Mouse (Mus musculus): ENCODE data around the gene Cnppd1. TPM values are rescaled to one million over a fixed set of nuclear protein-coding genes. Genes with fewer than 3 reads are reported as not detected.

Gene Cnppd1
- total and polyA plus RNA-seq, 3 experiments, result 12.3 to 47.2 (median 16.2) TPM

DNA sequence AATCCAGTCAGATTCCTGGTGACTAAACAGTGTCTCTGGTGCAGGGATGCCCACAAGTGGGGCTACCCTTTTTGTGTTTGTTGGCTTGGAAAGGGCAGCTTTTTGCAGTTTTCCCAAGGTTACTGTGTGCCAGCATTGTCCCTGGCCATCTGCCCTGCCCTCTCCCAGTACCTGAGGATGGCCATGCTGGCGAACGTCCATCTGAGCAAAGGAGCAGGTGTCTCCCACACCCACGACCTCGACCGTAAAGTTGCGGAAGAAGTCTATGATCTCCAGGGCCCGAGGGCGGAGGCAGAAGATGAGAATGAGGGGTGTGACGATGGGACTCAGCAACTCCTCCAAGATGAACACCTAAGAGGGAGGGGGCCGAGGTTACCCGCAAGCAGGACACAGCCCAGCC lies 43.0 kb upstream of the Cnppd1 start:
- peaks cover 2 to 25% of the 10 kb centered on the region in 2 experiments; a peak in 3 of 4 replicates for H3K4me1 ChIP-seq (ENCODE audit: control insufficient read depth in 1 of 2, insufficient read depth in 2 of 2)
- no peak for TF ChIP-seq ETS1 (conservative IDR thresholded peaks at IDR 0.05; ENCODE audit: low read depth, low read length)
- no peak for TF ChIP-seq ZMIZ1 (IDR thresholded peaks at IDR 0.05; ENCODE audit: low read depth, low read length)
- TF ChIP-seq GABPA (IDR thresholded peaks at IDR 0.05; ENCODE audit: insufficient replicate concordance, low read depth, low read length), result no peak
- TF ChIP-seq RAD21 (IDR thresholded peaks at IDR 0.05; ENCODE audit: low read depth, low read length), result no peak
- no peak for TF ChIP-seq RCOR1 (conservative IDR thresholded peaks at IDR 0.05; ENCODE audit: low read depth, low read length)
- no peak for TF ChIP-seq POLR2A (IDR thresholded peaks at IDR 0.05; ENCODE audit: low read depth, low read length)
- TF ChIP-seq NELFE (IDR thresholded peaks at IDR 0.05; ENCODE audit: low read depth, low read length), result no peak
- no peak for TF ChIP-seq USF1 (IDR thresholded peaks at IDR 0.05; ENCODE audit: low read depth, low read length)
- TF ChIP-seq ELF1 (IDR thresholded peaks at IDR 0.05; ENCODE audit: low read depth, low read length), result no peak
- no peak overlapping the region for H3K4me3 ChIP-seq (replicated peaks in 1 of 3; ENCODE audit: low read depth in 2 of 3, low read length in 2 of 3, poor library complexity in 1 of 3)
- H3K9ac ChIP-seq (ENCODE audit: insufficient read depth, low read depth), result no peak overlapping the region
- H3K27ac ChIP-seq (ENCODE audit: insufficient read depth, low read depth), result no peak overlapping the region
- no peaks in the 10 kb centered on the region for H3K27me3 ChIP-seq (replicated peaks)
- H3K4me2 ChIP-seq (ENCODE audit: insufficient read depth, low read depth, poor library complexity, severe bottlenecking), result no peak overlapping the region
- H3K79me2 ChIP-seq (replicated peaks; ENCODE audit: control insufficient read depth, extremely low read depth, insufficient read depth, poor library complexity, severe bottlenecking), result no peaks in the 10 kb centered on the region
- peaks cover 3% of the 10 kb centered on the region for H3K9me3 ChIP-seq (replicated peaks; ENCODE audit: low read length)
- H3K36me3 ChIP-seq (replicated peaks in 1 of 2; ENCODE audit: control insufficient read depth in 1 of 2, insufficient read depth in 1 of 2, low read length in 1 of 2), result peaks cover 53 to 87% of the 10 kb centered on the region in 2 experiments
- DNase-seq (ENCODE audit: extremely low read depth), result no peak
- dilution Hi-C loops (cut with MboI; ENCODE audit: extremely low pct_ligation_motif_present, extremely low pct_unique_long_range_greater_than_20kb, low sequenced_read_pairs) (no loop called here), in situ Hi-C loops (cut with MboI; ENCODE audit: low pct_ligation_motif_present, low pct_unique_long_range_greater_than_20kb, low sequenced_read_pairs) (no loop called here)

GRCm38 (mm10) chr1:75182160-75182559 lies 39.6 kb upstream of the Cnppd1 start:
- DNase-seq (ENCODE audit: extremely low read depth), result no peak
- H3K27me3 ChIP-seq (replicated peaks), result no peaks in the 10 kb centered on the region
- H3K36me3 ChIP-seq (replicated peaks in 1 of 2; ENCODE audit: control insufficient read depth in 1 of 2, insufficient read depth in 1 of 2, low read length in 1 of 2), result peaks cover 49 to 74% of the 10 kb centered on the region in 2 experiments
- H3K9me3 ChIP-seq (replicated peaks; ENCODE audit: low read length), result peaks cover 3% of the 10 kb centered on the region
- TF ChIP-seq MYC (IDR thresholded peaks at IDR 0.05; ENCODE audit: low read depth, low read length) (no peak), TBP (conservative IDR thresholded peaks at IDR 0.05; ENCODE audit: low read depth, low read length) (no peak), ZKSCAN1 (IDR thresholded peaks at IDR 0.05; ENCODE audit: borderline replicate concordance, low read depth, low read length) (no peak), ZNF384 (IDR thresholded peaks at IDR 0.05; ENCODE audit: low read depth, low read length) (peak; percentile 78), CTCF (conservative IDR thresholded peaks at IDR 0.05 in 1 of 2, IDR thresholded peaks at IDR 0.05 in 1 of 2; ENCODE audit: low read depth in 2 of 2, low read length in 2 of 2) (peak in 1 of 2 experiments; percentile 33; a peak in 1 of 4 replicates), NELFE (IDR thresholded peaks at IDR 0.05; ENCODE audit: low read depth, low read length) (no peak), ZC3H11A (IDR thresholded peaks at IDR 0.05; ENCODE audit: low read depth, low read length) (no peak)
- no peak overlapping the region for H3K4me2 ChIP-seq (ENCODE audit: insufficient read depth, low read depth, poor library complexity, severe bottlenecking)
- H3K27ac ChIP-seq (ENCODE audit: insufficient read depth, low read depth), result no peak overlapping the region
- H3K79me2 ChIP-seq (replicated peaks; ENCODE audit: control insufficient read depth, extremely low read depth, insufficient read depth, poor library complexity, severe bottlenecking), result no peaks in the 10 kb centered on the region
- peaks cover 0 to 20% of the 10 kb centered on the region in 2 experiments; a peak in 3 of 4 replicates for H3K4me1 ChIP-seq (ENCODE audit: control insufficient read depth in 1 of 2, insufficient read depth in 2 of 2)
- H3K9ac ChIP-seq (ENCODE audit: insufficient read depth, low read depth), result no peak overlapping the region
- no peak overlapping the region for H3K4me3 ChIP-seq (replicated peaks in 1 of 3; ENCODE audit: low read depth in 2 of 3, low read length in 2 of 3, poor library complexity in 1 of 3)
- in situ Hi-C loops (cut with MboI; ENCODE audit: low pct_ligation_motif_present, low pct_unique_long_range_greater_than_20kb, low sequenced_read_pairs), result no loop called here
- dilution Hi-C loops (cut with MboI; ENCODE audit: extremely low pct_ligation_motif_present, extremely low pct_unique_long_range_greater_than_20kb, low sequenced_read_pairs), result no loop called here
